8 mouse cellular contexts compared by ENCODE assay signal in genomic region chr2:35649708-35650107, GRCm38 (mm10).
DNase-seq lines count a peak whose midpoint lies in the region; ATAC-seq and TF ChIP-seq lines count a peak whose summit lies in the region.

No protein-coding gene starts in this region.

- no peak overlapping the region for H3K4me3 ChIP-seq in C2C12 (ENCODE audit: insufficient read depth, poor library complexity, severe bottlenecking)
- H3K4me3 ChIP-seq in forebrain, embryonic 13.5 days: no peak overlapping the region
- H3K4me3 ChIP-seq in liver, postnatal 0 days (ENCODE audit: low read depth, low read length): no peak overlapping the region

- H3K27me3 ChIP-seq in C2C12 (ENCODE audit: control insufficient read depth, insufficient read depth, insufficient read length): no peaks in the 10 kb centered on the region
- no peaks in the 10 kb centered on the region for H3K27me3 ChIP-seq in forebrain, embryonic 13.5 days
- no peaks in the 10 kb centered on the region for H3K27me3 ChIP-seq in liver, postnatal 0 days (ENCODE audit: insufficient read depth, low read length)

- H3K79me2 ChIP-seq in C2C12 (ENCODE audit: control insufficient read depth, insufficient read depth): no peaks in the 10 kb centered on the region

- no peak overlapping the region for H3ac ChIP-seq in C2C12 (ENCODE audit: control insufficient read depth, insufficient read length, low read depth)

- no peaks in the 10 kb centered on the region for H3K9me3 ChIP-seq in forebrain, embryonic 13.5 days (replicated peaks)
- H3K9me3 ChIP-seq in liver, postnatal 0 days (ENCODE audit: low read length): no peaks in the 10 kb centered on the region

- H3K4me1 ChIP-seq in forebrain, embryonic 13.5 days: peaks cover 14% of the 10 kb centered on the region
- no peaks in the 10 kb centered on the region for H3K4me1 ChIP-seq in liver, postnatal 0 days (ENCODE audit: insufficient read depth)

- peak; percentile 52 for ATAC-seq in forebrain, embryonic 13.5 days
- peak; percentile 70 for ATAC-seq in liver, postnatal 0 days
- peak; percentile 63 for ATAC-seq in neutrophil, adult 5-6 weeks (ENCODE audit: extremely low read depth, insufficient number of reproducible peaks, low FRiP score, poor library complexity, severe bottlenecking)

- TF ChIP-seq POLR2A in brain, embryonic 14.5 days (IDR thresholded peaks at IDR 0.05; ENCODE audit: borderline replicate concordance, extremely low read depth, insufficient read depth, insufficient read length, poor library complexity, severe bottlenecking): no peak

- TF ChIP-seq EP300 in liver, postnatal 0 days (IDR thresholded peaks at IDR 0.05; ENCODE audit: low read depth): no peak

- intact Hi-C loops in heart, postnatal 25 days (cut with DNase I): loop anchor here (1.0 to 5.0 kb wide), 4 partner anchors 68 to 257 kb away; no protein-coding TSS in a partner anchor

- H3K79me3 ChIP-seq in C2C12 (ENCODE audit: low read depth): no peaks in the 10 kb centered on the region

- no peaks in the 10 kb centered on the region for H3K36me3 ChIP-seq in C2C12 (ENCODE audit: control insufficient read depth, insufficient read depth)
- peaks cover 1% of the 10 kb centered on the region; the same call in 1 of the 2 replicates for H3K36me3 ChIP-seq in forebrain, embryonic 13.5 days (ENCODE audit: poor library complexity, severe bottlenecking)
- H3K36me3 ChIP-seq in liver, postnatal 0 days (replicated peaks; ENCODE audit: insufficient read depth, low read length): no peaks in the 10 kb centered on the region

- H3K9ac ChIP-seq in forebrain, embryonic 13.5 days: no peak overlapping the region
- H3K9ac ChIP-seq in liver, postnatal 0 days (replicated peaks): no peak overlapping the region

- peak; percentile 82 for TF ChIP-seq CTCF in C2C12 (IDR thresholded peaks at IDR 0.05; ENCODE audit: control insufficient read depth, insufficient read depth, insufficient read length)
- peak; percentile 88 for TF ChIP-seq CTCF in brain, embryonic 14.5 days (IDR thresholded peaks at IDR 0.05; ENCODE audit: borderline replicate concordance, extremely low read depth, insufficient read depth, insufficient read length)
- TF ChIP-seq CTCF in liver, postnatal 0 days (IDR thresholded peaks at IDR 0.05; ENCODE audit: low read depth): peak; percentile 93

- no peak overlapping the region for H3K4me2 ChIP-seq in forebrain, embryonic 13.5 days
- H3K4me2 ChIP-seq in liver, postnatal 0 days (ENCODE audit: low read depth, low read length): no peak overlapping the region

- no peak overlapping the region for H3K27ac ChIP-seq in forebrain, embryonic 13.5 days
- no peak overlapping the region for H3K27ac ChIP-seq in liver, postnatal 0 days (ENCODE audit: low read depth)

- DNase-seq in brain, embryonic 14.5 days (ENCODE audit: low read depth): peak; percentile 75
- DNase-seq in heart, postnatal 25 days (ENCODE audit: low spot score): peak; percentile 61
- DNase-seq in layer of hippocampus, adult 11-12 months (ENCODE audit: low spot score): peak; percentile 83
- peak; percentile 81 for DNase-seq in liver, postnatal 0 days
- DNase-seq in testis, postnatal 10 days (ENCODE audit: low spot score): peak; percentile 95

- 38% methylated on average over 4 of the region's 4 CpGs for WGBS in forebrain, embryonic 13.5 days
- WGBS in liver, postnatal 0 days (ENCODE audit: insufficient replicate concordance): 33% methylated on average over 4 of the region's 4 CpGs

TF ChIP-seq in C2C12, 6 proteins besides CTCF, POLR2A, EP300 and RAD21:
- TF ChIP-seq MAX (IDR thresholded peaks at IDR 0.05): no peak
- TF ChIP-seq MYOD1 (IDR thresholded peaks at IDR 0.05; ENCODE audit: control insufficient read depth, insufficient read length, low read depth): no peak
- no peak for TF ChIP-seq CEBPB (IDR thresholded peaks at IDR 0.05; ENCODE audit: low read depth)
- TF ChIP-seq MYOG (IDR thresholded peaks at IDR 0.05; ENCODE audit: control insufficient read depth, extremely low read depth, insufficient read length): no peak
- no peak for TF ChIP-seq USF1 (IDR thresholded peaks at IDR 0.05; ENCODE audit: low read depth)
- TF ChIP-seq FOSL1 (IDR thresholded peaks at IDR 0.05; ENCODE audit: insufficient read depth, low read length, poor library complexity, severe bottlenecking): no peak
TF ChIP-seq in C2C12: peak in this region for 0.
